Mouse (Mus musculus): ENCODE results near the gene Slc16a3. TPM values are rescaled to one million over a fixed set of nuclear protein-coding genes. Genes with fewer than 3 reads are reported as not detected.

Gene Slc16a3
- 62.9 and 64.0 TPM in 2 replicates for polyA plus RNA-seq (2014; fragmentation: Nextera tagmentation; extraction: Ambion mirVana)

DNA sequence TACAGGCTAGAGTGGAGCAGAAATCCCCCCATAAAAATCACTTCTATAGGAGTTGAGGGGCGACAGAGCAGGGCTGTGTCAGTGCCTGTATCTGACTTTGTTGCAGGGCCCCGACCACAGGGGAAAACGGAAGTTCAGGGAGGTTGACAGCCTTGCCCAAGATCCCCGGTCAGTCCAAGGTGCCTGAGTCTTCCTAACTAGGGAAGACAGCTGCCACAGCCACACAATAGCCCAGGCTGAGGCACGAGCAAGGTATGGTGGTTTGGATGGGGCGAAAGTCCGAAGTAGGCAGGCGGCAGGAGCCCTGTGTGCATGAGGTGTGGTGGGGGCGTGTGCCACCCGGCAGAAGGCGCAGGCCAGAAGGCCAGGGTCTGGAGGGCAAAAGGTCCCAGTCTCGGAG lies at the start of gene Slc16a3:
TSS of gene Slc16a3 (plus strand) at position 153 of the 400 bp plus-strand sequence.
- DNase-seq (ENCODE audit: low spot score) (no peak), ATAC-seq (replicated peaks; ENCODE audit: low FRiP score, low TSS enrichment, low read depth) (no peak)
- H3K4me2 ChIP-seq (ENCODE audit: low read length), result peak within 1 kb of the TSS; percentile 54
- H3K4me3 ChIP-seq (ENCODE audit: low read depth, low read length), result peak within 1 kb of the TSS; percentile 64
- no peaks in the 10 kb centered on the region for H3K36me3 ChIP-seq (ENCODE audit: control insufficient read depth, insufficient read depth, low read length)
- no peaks in the 10 kb centered on the region for H3K9me3 ChIP-seq (ENCODE audit: control insufficient read depth, low read length)
- 27% methylated on average over 12 of the region's 12 CpGs for WGBS
- H3K9ac ChIP-seq (ENCODE audit: low read length), result peak within 1 kb of the TSS; percentile 61
- peaks cover 20% of the 10 kb centered on the region for H3K4me1 ChIP-seq (replicated peaks; ENCODE audit: control insufficient read depth, insufficient read depth, low read length)
- peak within 1 kb of the TSS; percentile 48 for H3K27ac ChIP-seq (ENCODE audit: low read depth)
- 0 out of 2 replicates have a peak, but pooled peaks cover 2% of the 10 kb centered on the region for H3K27me3 ChIP-seq (replicated peaks; ENCODE audit: control insufficient read depth, insufficient read depth, low read length)

DNA sequence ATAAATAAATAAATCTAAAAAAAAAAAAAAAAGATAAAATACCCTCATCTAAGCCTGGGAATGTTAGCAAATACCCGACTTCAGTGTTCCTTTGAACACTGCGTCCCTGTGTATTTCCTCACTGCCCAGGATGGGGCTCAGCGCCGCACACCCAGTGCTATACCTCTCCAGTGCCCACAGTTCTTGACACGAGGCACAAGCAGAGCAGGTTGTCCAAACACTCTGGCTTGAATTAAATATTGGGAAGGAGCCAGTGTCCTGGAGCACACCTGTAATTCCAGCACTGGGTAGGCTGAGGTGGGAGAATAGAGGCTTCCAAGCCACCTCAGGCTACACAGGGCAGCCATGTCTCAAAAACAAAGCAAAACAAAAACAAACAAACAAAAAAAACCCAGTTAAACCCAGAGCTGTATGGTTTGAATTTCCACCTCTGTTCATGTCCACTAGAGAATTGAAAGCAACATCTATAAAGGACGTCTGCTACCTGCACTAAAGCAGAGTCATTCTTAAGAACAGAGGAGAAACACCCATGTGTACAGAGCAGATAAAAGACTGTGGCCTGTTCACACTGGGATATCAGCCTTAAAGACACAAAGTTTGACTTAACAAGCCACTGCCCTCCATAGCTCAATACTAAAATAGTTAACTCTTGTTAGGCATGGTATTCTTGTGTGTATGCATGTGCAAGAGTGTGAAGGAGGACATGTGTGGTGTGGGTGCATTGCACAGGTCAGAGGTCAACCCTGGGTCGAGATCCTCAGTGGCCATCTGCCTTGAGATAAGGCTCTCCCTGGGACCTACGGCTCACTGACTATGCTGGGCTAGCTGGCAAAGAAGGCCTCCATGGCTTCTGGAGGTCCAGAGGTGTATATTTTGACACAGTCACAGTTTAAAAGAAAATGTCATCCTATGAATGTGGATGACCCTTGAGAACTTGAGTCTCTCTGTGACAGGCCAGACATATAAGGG lies 47.7 kb upstream of the Slc16a3 start:
- DNase-seq (ENCODE audit: low spot score) (no peak), ATAC-seq (replicated peaks; ENCODE audit: low FRiP score, low TSS enrichment, low read depth) (no peak)
- 82% methylated on average over 8 of the region's 8 CpGs for WGBS
- Histone ChIP-seq H3K27ac (ENCODE audit: low read depth) (no peak overlapping the region), H3K36me3 (ENCODE audit: control insufficient read depth, insufficient read depth, low read length) (peaks cover 23% of the 10 kb centered on the region), H3K27me3 (replicated peaks; ENCODE audit: control insufficient read depth, insufficient read depth, low read length) (no peaks in the 10 kb centered on the region), H3K9ac (ENCODE audit: low read length) (no peak overlapping the region), H3K4me1 (replicated peaks; ENCODE audit: control insufficient read depth, insufficient read depth, low read length) (no peaks in the 10 kb centered on the region), H3K4me3 (ENCODE audit: low read depth, low read length) (no peak overlapping the region), H3K9me3 (ENCODE audit: control insufficient read depth, low read length) (no peaks in the 10 kb centered on the region), H3K4me2 (ENCODE audit: low read length) (no peak overlapping the region)

DNA sequence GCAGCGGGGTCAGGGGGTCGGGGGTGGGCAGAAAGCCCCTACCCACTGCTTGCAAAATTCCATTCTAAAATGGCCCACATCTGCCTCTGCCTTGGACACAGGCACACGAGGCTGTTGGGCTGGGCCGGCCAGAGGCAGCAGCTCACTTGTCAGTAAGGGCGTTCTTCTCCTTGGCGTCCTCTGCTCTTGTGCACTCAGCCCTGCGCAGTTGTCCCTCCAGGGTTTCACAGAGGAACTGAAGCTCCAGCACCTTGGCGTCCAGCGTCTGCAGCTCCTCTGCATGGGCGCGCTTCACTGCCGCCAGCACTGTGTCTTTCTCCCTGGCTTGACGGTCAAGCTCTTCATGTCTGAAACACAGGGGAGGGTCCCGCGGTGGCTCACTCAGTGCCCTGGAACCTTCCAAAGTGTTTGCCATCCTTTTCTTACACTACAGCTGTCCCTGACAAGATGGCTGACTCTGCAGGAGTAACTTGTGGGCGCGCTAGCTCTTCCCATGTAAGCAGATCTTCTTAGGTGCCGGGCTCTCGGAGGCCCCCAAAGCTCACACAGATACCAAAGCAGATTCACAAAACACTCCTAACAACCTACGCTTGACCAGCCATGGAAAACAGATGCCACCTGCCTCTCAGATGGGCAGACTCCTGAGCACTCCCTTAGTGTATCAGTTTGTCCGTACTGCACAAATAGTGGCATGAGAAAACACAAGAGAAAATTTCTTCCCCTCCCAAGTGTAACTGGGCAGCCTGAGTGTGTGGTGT lies 46.4 kb upstream of the Slc16a3 start:
- H3K9ac ChIP-seq (ENCODE audit: low read length), result no peak overlapping the region
- DNase-seq (ENCODE audit: low spot score), result no peak
- no peaks in the 10 kb centered on the region for H3K4me1 ChIP-seq (replicated peaks; ENCODE audit: control insufficient read depth, insufficient read depth, low read length)
- peaks cover 17% of the 10 kb centered on the region for H3K36me3 ChIP-seq (ENCODE audit: control insufficient read depth, insufficient read depth, low read length)
- no peaks in the 10 kb centered on the region for H3K9me3 ChIP-seq (ENCODE audit: control insufficient read depth, low read length)
- ATAC-seq (replicated peaks; ENCODE audit: low FRiP score, low TSS enrichment, low read depth), result no peak
- H3K4me2 ChIP-seq (ENCODE audit: low read length), result no peak overlapping the region
- H3K27ac ChIP-seq (ENCODE audit: low read depth), result peak overlapping the region; percentile 33; the same call in 1 of the 2 replicates
- H3K4me3 ChIP-seq (ENCODE audit: low read depth, low read length), result no peak overlapping the region
- WGBS, result 81% methylated on average over 21 of the region's 21 CpGs
- H3K27me3 ChIP-seq (replicated peaks; ENCODE audit: control insufficient read depth, insufficient read depth, low read length), result no peaks in the 10 kb centered on the region

GRCm38 (mm10) chr11:120902487-120903142 lies 45.7 kb upstream of the Slc16a3 start:
- Histone ChIP-seq H3K27ac (ENCODE audit: low read depth) (peak overlapping the region; percentile 33; the same call in 1 of the 2 replicates), H3K4me2 (ENCODE audit: low read length) (no peak overlapping the region), H3K4me1 (replicated peaks; ENCODE audit: control insufficient read depth, insufficient read depth, low read length) (no peaks in the 10 kb centered on the region), H3K36me3 (ENCODE audit: control insufficient read depth, insufficient read depth, low read length) (peaks cover 13% of the 10 kb centered on the region), H3K4me3 (ENCODE audit: low read depth, low read length) (no peak overlapping the region), H3K9me3 (ENCODE audit: control insufficient read depth, low read length) (no peaks in the 10 kb centered on the region), H3K9ac (ENCODE audit: low read length) (no peak overlapping the region), H3K27me3 (replicated peaks; ENCODE audit: control insufficient read depth, insufficient read depth, low read length) (no peaks in the 10 kb centered on the region)
- DNase-seq (ENCODE audit: low spot score), result no peak
- 42% methylated on average over 10 of the region's 10 CpGs for WGBS
- peak; percentile 69 for ATAC-seq (replicated peaks; ENCODE audit: low FRiP score, low TSS enrichment, low read depth)

- Histone ChIP-seq H3K4me2 (ENCODE audit: low read length) (no peak overlapping the region), H3K36me3 (ENCODE audit: control insufficient read depth, insufficient read depth, low read length) (peaks cover 12% of the 10 kb centered on the region; the same call in 1 of the 2 replicates), H3K27me3 (replicated peaks; ENCODE audit: control insufficient read depth, insufficient read depth, low read length) (no peaks in the 10 kb centered on the region), H3K9ac (ENCODE audit: low read length) (no peak overlapping the region), H3K27ac (ENCODE audit: low read depth) (0 out of 2 replicates have a peak overlapping the region, but pooled peaks have one; percentile 19), H3K4me3 (ENCODE audit: low read depth, low read length) (no peak overlapping the region), H3K9me3 (ENCODE audit: control insufficient read depth, low read length) (no peaks in the 10 kb centered on the region), H3K4me1 (replicated peaks; ENCODE audit: control insufficient read depth, insufficient read depth, low read length) (no peaks in the 10 kb centered on the region)
- WGBS, result 65% methylated on average over 24 of the region's 24 CpGs
- DNase-seq (ENCODE audit: low spot score) (peak; percentile 53), ATAC-seq (replicated peaks; ENCODE audit: low FRiP score, low TSS enrichment, low read depth) (no peak)
Observed at GRCm38 (mm10) chr11:120903159-120903850, 45.0 kb upstream of the Slc16a3 start.

DNA sequence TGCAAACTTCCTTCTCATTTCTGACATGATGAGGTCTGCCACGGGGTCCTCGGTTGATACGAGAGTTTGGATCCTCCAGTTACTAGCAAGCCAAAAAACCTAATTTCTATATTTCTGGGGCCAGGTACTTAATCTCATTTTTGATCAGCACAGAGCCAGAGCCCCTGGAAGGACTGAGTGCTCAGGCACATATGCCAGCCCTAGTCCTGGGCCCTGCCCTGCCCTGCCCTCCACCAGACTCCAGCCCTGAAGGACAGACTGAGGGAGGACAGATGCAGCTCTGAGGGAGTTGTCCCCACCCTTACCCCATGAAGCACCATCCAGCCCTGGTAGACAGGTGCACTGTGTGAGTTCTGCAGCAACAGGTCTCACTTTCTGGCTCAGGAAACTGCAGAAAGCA lies 43.7 kb upstream of the Slc16a3 start:
- 93% methylated on average over 3 of the region's 3 CpGs for WGBS
- no peak for DNase-seq (ENCODE audit: low spot score)
- Histone ChIP-seq H3K36me3 (ENCODE audit: control insufficient read depth, insufficient read depth, low read length) (peaks cover 12% of the 10 kb centered on the region; the same call in 1 of the 2 replicates), H3K27me3 (replicated peaks; ENCODE audit: control insufficient read depth, insufficient read depth, low read length) (no peaks in the 10 kb centered on the region), H3K4me3 (ENCODE audit: low read depth, low read length) (no peak overlapping the region), H3K4me1 (replicated peaks; ENCODE audit: control insufficient read depth, insufficient read depth, low read length) (no peaks in the 10 kb centered on the region), H3K9me3 (ENCODE audit: control insufficient read depth, low read length) (no peaks in the 10 kb centered on the region), H3K9ac (ENCODE audit: low read length) (no peak overlapping the region), H3K27ac (ENCODE audit: low read depth) (no peak overlapping the region), H3K4me2 (ENCODE audit: low read length) (no peak overlapping the region)
- no peak for ATAC-seq (replicated peaks; ENCODE audit: low FRiP score, low TSS enrichment, low read depth)

DNA sequence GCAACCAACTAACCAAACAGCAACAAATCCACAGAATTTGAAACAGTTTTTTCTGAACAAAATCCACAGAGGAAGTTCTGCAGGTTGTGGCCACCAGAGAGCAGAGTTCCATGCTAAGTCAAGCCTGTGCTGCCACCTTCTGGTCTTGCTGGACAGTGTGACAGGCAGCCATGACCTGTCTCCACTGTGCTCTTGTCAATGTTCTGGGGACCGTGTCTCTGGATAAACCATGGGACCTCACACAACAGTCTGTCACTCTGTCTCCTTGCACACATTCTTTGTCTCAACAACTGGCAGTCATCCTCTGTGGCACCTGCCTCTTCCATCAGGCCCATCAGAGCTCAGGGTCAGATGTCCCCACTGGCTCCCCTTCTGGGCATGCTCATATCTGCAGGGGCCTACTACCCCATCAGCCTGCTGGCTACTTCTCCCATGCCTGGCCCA lies 42.8 kb upstream of the Slc16a3 start:
- peaks cover 12% of the 10 kb centered on the region; the same call in 1 of the 2 replicates for H3K36me3 ChIP-seq (ENCODE audit: control insufficient read depth, insufficient read depth, low read length)
- no peaks in the 10 kb centered on the region for H3K27me3 ChIP-seq (replicated peaks; ENCODE audit: control insufficient read depth, insufficient read depth, low read length)
- H3K4me3 ChIP-seq (ENCODE audit: low read depth, low read length), result no peak overlapping the region
- H3K9me3 ChIP-seq (ENCODE audit: control insufficient read depth, low read length), result no peaks in the 10 kb centered on the region
- ATAC-seq (replicated peaks; ENCODE audit: low FRiP score, low TSS enrichment, low read depth) (peak; percentile 70), DNase-seq (ENCODE audit: low spot score) (peak; percentile 83)
- H3K4me1 ChIP-seq (replicated peaks; ENCODE audit: control insufficient read depth, insufficient read depth, low read length), result no peaks in the 10 kb centered on the region
- H3K27ac ChIP-seq (ENCODE audit: low read depth), result no peak overlapping the region
- WGBS, result 24% methylated on average over 1 of the region's 1 CpGs
- H3K9ac ChIP-seq (ENCODE audit: low read length), result no peak overlapping the region
- H3K4me2 ChIP-seq (ENCODE audit: low read length), result no peak overlapping the region

Data from intestine, embryonic 14.5 days (tissue).